Mouse (Mus musculus): Measurements from ENCODE around the gene Kcp. TPM values are rescaled to one million over a fixed set of nuclear protein-coding genes. Genes with fewer than 3 reads are reported as not detected.

The Kcp gene
- polyA plus RNA-seq, 1 experiment, result 10.1 TPM

- no peaks in the 10 kb centered on the region for H3K27me3 ChIP-seq (ENCODE audit: control insufficient read depth, insufficient read depth, low read length)
- no peak for DNase-seq (ENCODE audit: low read depth in 1 of 2, low spot score in 2 of 2)
- TF ChIP-seq CTCF (IDR thresholded peaks at IDR 0.05; ENCODE audit: extremely low read depth, insufficient read depth, insufficient read length, insufficient replicate concordance) (no peak), POLR2A (IDR thresholded peaks at IDR 0.05; ENCODE audit: low read depth, low read length) (no peak)
- H3K4me1 ChIP-seq (ENCODE audit: control insufficient read depth, insufficient read depth, insufficient read length), result peaks cover 19% of the 10 kb centered on the region; the same call in 1 of the 2 replicates
- WGBS, result 90% methylated on average over 4 of the region's 4 CpGs
- no peak within 1 kb of the TSS for H3K27ac ChIP-seq (ENCODE audit: insufficient read depth, low read length)
- H3K4me3 ChIP-seq (ENCODE audit: extremely low read depth, insufficient read depth, insufficient read length), result no peak within 1 kb of the TSS
- H3K36me3 ChIP-seq (ENCODE audit: control insufficient read depth, insufficient read depth, low read length), result peaks cover 7% of the 10 kb centered on the region
Measured at GRCm38 (mm10) chr6:29471137-29471536, 36.6 kb downstream of the Kcp start, which contains the start of gene Atp6v1fnb. Atp6v1fnb (plus strand) TSS chr6:29471437.

DNA sequence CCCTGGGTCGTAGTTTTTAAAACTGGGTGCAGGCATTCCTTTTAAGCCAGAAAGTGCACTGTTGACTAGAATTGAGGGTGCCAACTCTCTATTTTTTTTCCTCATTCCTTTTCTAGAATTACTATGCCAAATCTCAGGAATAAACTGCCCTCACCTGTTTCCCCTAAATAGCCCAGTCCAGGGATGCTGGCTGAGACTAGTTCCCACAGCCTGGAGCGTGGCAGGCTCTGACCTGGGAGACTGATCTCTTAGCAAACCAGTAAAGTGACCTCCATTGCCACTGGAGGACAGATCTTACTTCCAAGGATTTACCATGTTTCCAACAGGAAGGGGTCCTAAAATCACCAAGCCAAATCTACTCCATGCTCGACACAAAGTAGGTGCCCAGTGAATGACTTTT, 38.9 kb downstream of the Kcp start:
- WGBS, result 92% methylated on average over 3 of the region's 3 CpGs
- no peak overlapping the region for H3K4me3 ChIP-seq (ENCODE audit: extremely low read depth, insufficient read depth, insufficient read length)

GRCm38 (mm10) chr6:29467583-29468354, 40.0 kb downstream of the Kcp start, which contains the start of gene Atp6v1f:
Atp6v1f (plus strand) TSS chr6:29467718.
- WGBS, result under 1% methylated on average over 39 of the region's 39 CpGs
- H3K27ac ChIP-seq (ENCODE audit: insufficient read depth, low read length), result peak within 1 kb of the TSS; percentile 84
- TF ChIP-seq CTCF (IDR thresholded peaks at IDR 0.05; ENCODE audit: extremely low read depth, insufficient read depth, insufficient read length, insufficient replicate concordance), result no peak
- TF ChIP-seq POLR2A (IDR thresholded peaks at IDR 0.05; ENCODE audit: low read depth, low read length), result peak; percentile 12; the same call in 1 of the 2 replicates

More for the DNA sequence above, 38.9 kb downstream of the Kcp start:
- peaks cover 13% of the 10 kb centered on the region; the same call in 1 of the 2 replicates for H3K4me1 ChIP-seq (ENCODE audit: control insufficient read depth, insufficient read depth, insufficient read length)
- no peak overlapping the region for H3K27ac ChIP-seq (ENCODE audit: insufficient read depth, low read length)
- TF ChIP-seq CTCF (IDR thresholded peaks at IDR 0.05; ENCODE audit: extremely low read depth, insufficient read depth, insufficient read length, insufficient replicate concordance) (no peak), POLR2A (IDR thresholded peaks at IDR 0.05; ENCODE audit: low read depth, low read length) (no peak)
- peaks cover 7% of the 10 kb centered on the region for H3K36me3 ChIP-seq (ENCODE audit: control insufficient read depth, insufficient read depth, low read length)
- DNase-seq (ENCODE audit: low read depth in 1 of 2, low spot score in 2 of 2), result no peak
- no peaks in the 10 kb centered on the region for H3K27me3 ChIP-seq (ENCODE audit: control insufficient read depth, insufficient read depth, low read length)

GRCm38 (mm10) chr6:29463388-29463787, 44.4 kb downstream of the Kcp start:
- TF ChIP-seq CTCF (IDR thresholded peaks at IDR 0.05; ENCODE audit: extremely low read depth, insufficient read depth, insufficient read length, insufficient replicate concordance) (no peak), POLR2A (IDR thresholded peaks at IDR 0.05; ENCODE audit: low read depth, low read length) (no peak)
- H3K36me3 ChIP-seq (ENCODE audit: control insufficient read depth, insufficient read depth, low read length), result no peaks in the 10 kb centered on the region
- H3K27me3 ChIP-seq (ENCODE audit: control insufficient read depth, insufficient read depth, low read length), result no peaks in the 10 kb centered on the region
- 78% methylated on average over 3 of the region's 3 CpGs for WGBS
- no peak for DNase-seq (ENCODE audit: low read depth in 1 of 2, low spot score in 2 of 2)
- H3K4me3 ChIP-seq (ENCODE audit: extremely low read depth, insufficient read depth, insufficient read length), result no peak overlapping the region
- H3K27ac ChIP-seq (ENCODE audit: insufficient read depth, low read length), result no peak overlapping the region
- H3K4me1 ChIP-seq (ENCODE audit: control insufficient read depth, insufficient read depth, insufficient read length), result 0 out of 2 replicates have a peak, but pooled peaks cover 2% of the 10 kb centered on the region

More at GRCm38 (mm10) chr6:29467583-29468354, 40.0 kb downstream of the Kcp start, which contains the start of gene Atp6v1f:
- H3K36me3 ChIP-seq (ENCODE audit: control insufficient read depth, insufficient read depth, low read length), result peaks cover 7% of the 10 kb centered on the region
- peak; percentile 90 to 91 for DNase-seq (ENCODE audit: low read depth in 1 of 2, low spot score in 2 of 2)
- H3K27me3 ChIP-seq (ENCODE audit: control insufficient read depth, insufficient read depth, low read length), result no peaks in the 10 kb centered on the region
- H3K4me1 ChIP-seq (ENCODE audit: control insufficient read depth, insufficient read depth, insufficient read length), result peaks cover 8% of the 10 kb centered on the region; the same call in 1 of the 2 replicates
- H3K4me3 ChIP-seq (ENCODE audit: extremely low read depth, insufficient read depth, insufficient read length), result peak within 1 kb of the TSS; percentile 86

DNA sequence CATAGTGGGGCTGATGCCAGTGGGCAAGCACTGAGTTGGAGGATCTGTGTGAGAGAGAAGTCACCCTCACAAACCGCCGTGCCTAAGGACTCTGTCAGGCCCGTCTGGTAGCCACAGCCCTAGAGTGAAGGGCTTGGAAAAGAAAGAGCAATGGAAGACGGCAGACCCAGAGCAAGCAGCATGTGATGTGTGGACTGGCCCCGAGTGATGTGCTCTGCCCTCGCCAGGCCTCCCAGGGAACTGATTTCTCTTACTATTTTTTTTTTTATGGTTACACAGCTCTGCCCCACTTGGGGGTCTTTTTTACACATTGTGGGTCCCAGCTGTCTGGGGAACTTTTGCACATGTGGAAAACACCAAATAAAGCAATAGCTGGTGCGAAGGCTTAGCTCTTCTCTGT, 46.2 kb downstream of the Kcp start:
- Histone ChIP-seq H3K27me3 (ENCODE audit: control insufficient read depth, insufficient read depth, low read length) (no peaks in the 10 kb centered on the region), H3K36me3 (ENCODE audit: control insufficient read depth, insufficient read depth, low read length) (no peaks in the 10 kb centered on the region), H3K4me1 (ENCODE audit: control insufficient read depth, insufficient read depth, insufficient read length) (no peaks in the 10 kb centered on the region), H3K27ac (ENCODE audit: insufficient read depth, low read length) (no peak overlapping the region), H3K4me3 (ENCODE audit: extremely low read depth, insufficient read depth, insufficient read length) (no peak overlapping the region)
- no peak for DNase-seq (ENCODE audit: low read depth in 1 of 2, low spot score in 2 of 2)
- WGBS, result 68% methylated on average over 7 of the region's 7 CpGs
- no peak for TF ChIP-seq POLR2A (IDR thresholded peaks at IDR 0.05; ENCODE audit: low read depth, low read length)
- no peak for TF ChIP-seq CTCF (IDR thresholded peaks at IDR 0.05; ENCODE audit: extremely low read depth, insufficient read depth, insufficient read length, insufficient replicate concordance)

DNA sequence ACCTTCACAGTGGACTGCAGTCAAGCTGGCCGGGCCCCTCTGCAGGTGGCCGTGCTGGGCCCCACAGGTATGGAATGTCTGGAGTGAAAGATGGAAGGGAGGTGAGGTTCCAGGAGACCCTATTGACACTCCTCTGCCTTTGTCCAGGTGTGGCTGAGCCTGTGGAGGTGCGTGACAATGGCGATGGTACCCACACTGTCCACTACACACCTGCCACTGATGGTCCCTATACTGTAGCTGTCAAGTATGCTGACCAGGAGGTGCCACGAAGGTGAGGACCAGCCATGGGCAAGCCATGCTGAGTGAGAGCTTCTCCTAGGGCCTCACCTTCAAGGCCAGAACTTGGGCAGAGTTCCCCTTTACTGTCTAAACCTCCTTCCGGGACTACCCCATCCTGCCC, 57.1 kb downstream of the Kcp start:
- Histone ChIP-seq H3K27me3 (ENCODE audit: control insufficient read depth, insufficient read depth, low read length) (no peaks in the 10 kb centered on the region), H3K4me3 (ENCODE audit: extremely low read depth, insufficient read depth, insufficient read length) (no peak overlapping the region), H3K27ac (ENCODE audit: insufficient read depth, low read length) (no peak overlapping the region), H3K4me1 (ENCODE audit: control insufficient read depth, insufficient read depth, insufficient read length) (no peaks in the 10 kb centered on the region), H3K36me3 (ENCODE audit: control insufficient read depth, insufficient read depth, low read length) (no peaks in the 10 kb centered on the region)
- 95% methylated on average over 6 of the region's 6 CpGs for WGBS
- no peak for TF ChIP-seq CTCF (IDR thresholded peaks at IDR 0.05; ENCODE audit: extremely low read depth, insufficient read depth, insufficient read length, insufficient replicate concordance)
- no peak for TF ChIP-seq POLR2A (IDR thresholded peaks at IDR 0.05; ENCODE audit: low read depth, low read length)
- DNase-seq (ENCODE audit: low read depth in 1 of 2, low spot score in 2 of 2), result no peak

- H3K36me3 ChIP-seq (ENCODE audit: control insufficient read depth, insufficient read depth, low read length), result no peaks in the 10 kb centered on the region
- no peak overlapping the region for H3K27ac ChIP-seq (ENCODE audit: insufficient read depth, low read length)
- 36% methylated on average over 4 of the region's 4 CpGs for WGBS
- DNase-seq (ENCODE audit: low read depth in 1 of 2, low spot score in 2 of 2), result no peak
- no peak for TF ChIP-seq CTCF (IDR thresholded peaks at IDR 0.05; ENCODE audit: extremely low read depth, insufficient read depth, insufficient read length, insufficient replicate concordance)
- TF ChIP-seq POLR2A (IDR thresholded peaks at IDR 0.05; ENCODE audit: low read depth, low read length), result no peak
- no peaks in the 10 kb centered on the region for H3K27me3 ChIP-seq (ENCODE audit: control insufficient read depth, insufficient read depth, low read length)
- H3K4me1 ChIP-seq (ENCODE audit: control insufficient read depth, insufficient read depth, insufficient read length), result no peaks in the 10 kb centered on the region
- no peak overlapping the region for H3K4me3 ChIP-seq (ENCODE audit: extremely low read depth, insufficient read depth, insufficient read length)
Measured at GRCm38 (mm10) chr6:29449858-29450257, 57.9 kb downstream of the Kcp start.
